Mouse (Mus musculus) cortical plate, adult 2 months (tissue): Measurements from ENCODE around the gene Cdc42bpb.

ENCODE experiments used
- CTCF ChIP-seq: fragments of 200-500 bp; IDR thresholded peaks from 2 replicates; pipeline ENCODE4 v1.5.1; 2011; ENCODE audit warnings: mild to moderate bottlenecking, control low read depth, low read length; ENCODE audit not compliant: insufficient read depth; ENCODE audit errors: extremely low read depth
- POLR2A ChIP-seq: fragments of 200-500 bp; IDR thresholded peaks from 2 replicates; pipeline ENCODE4 v1.6.1; 2011; ENCODE audit warnings: mild to moderate bottlenecking, low read length, control low read depth; ENCODE audit not compliant: insufficient read depth; ENCODE audit errors: extremely low read depth

DNA sequence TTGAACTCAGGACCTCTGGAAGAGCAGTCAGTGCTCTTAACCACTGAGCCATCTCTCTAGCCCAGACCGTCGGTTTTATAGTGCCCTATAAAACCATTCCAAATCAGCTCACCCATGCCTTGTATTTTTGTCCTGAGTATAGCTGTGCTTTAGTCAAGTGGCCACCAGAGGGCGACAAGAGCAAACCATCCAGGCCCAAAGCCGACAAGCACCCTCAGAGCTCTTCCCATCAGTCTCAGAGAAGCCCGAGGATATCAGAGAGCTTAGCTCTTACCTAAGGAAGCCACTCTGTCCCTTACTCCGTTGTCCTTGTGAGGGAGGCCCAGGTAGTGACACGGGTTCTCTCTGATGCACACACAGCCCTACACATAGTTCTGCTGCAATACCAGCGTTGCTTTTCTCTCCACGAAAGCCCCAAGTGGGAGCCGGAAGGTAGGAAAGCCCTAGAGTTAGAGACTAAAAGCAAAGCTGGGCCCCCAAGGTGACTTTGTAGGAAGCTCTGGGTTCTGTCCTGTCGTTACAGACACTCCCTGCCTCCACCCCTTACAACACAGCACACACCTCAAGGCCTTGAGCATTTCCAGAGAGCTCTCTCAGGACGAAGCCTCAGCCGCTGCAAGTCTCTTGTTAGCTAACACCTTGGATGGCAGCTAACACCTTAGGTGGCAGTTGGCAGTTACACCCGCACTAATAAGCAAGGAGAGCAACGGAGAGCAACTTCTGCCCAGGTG lies 24.1 kb upstream of the Cdc42bpb start:
- TF ChIP-seq POLR2A (no peak), CTCF (peak; percentile 94)
